Mouse (Mus musculus) heart, adult 9 months (tissue): ENCODE results near the gene Tcf20.
A peak's percentile ranks its signal among the peaks of the same experiment; 100 is the strongest.

Experiments used
- DNase-seq, 2 experiments: peaks; one replicate each; pipeline ENCODE4 v3.0.0; 2022; ENCODE audit warnings: low spot score in 2 of 2

The Tcf20 gene

GRCm38 (mm10) chr15:82958253-82958701 is 29.4 kb downstream of the Tcf20 start:
- no peak for DNase-seq

GRCm38 (mm10) chr15:82956721-82957120 is 31.0 kb downstream of the Tcf20 start:
- no peak for DNase-seq

- no peak for DNase-seq
Measured at GRCm38 (mm10) chr15:82956310-82956709, 31.4 kb downstream of the Tcf20 start.

- DNase-seq, result no peak
Measured at GRCm38 (mm10) chr15:82955286-82955685, 32.4 kb downstream of the Tcf20 start.

- DNase-seq, result no peak
Measured at GRCm38 (mm10) chr15:82954034-82954433, 33.6 kb downstream of the Tcf20 start.

GRCm38 (mm10) chr15:82953096-82953495 is 34.6 kb downstream of the Tcf20 start:
- DNase-seq, result no peak

GRCm38 (mm10) chr15:82952292-82952705 is 35.4 kb downstream of the Tcf20 start:
- no peak for DNase-seq

GRCm38 (mm10) chr15:82950246-82950645 is 37.4 kb downstream of the Tcf20 start:
- no peak for DNase-seq

- no peak for DNase-seq
Measured at GRCm38 (mm10) chr15:82947431-82947830, 40.2 kb downstream of the Tcf20 start.

- DNase-seq, result no peak
Measured at GRCm38 (mm10) chr15:82944479-82945195, 43.0 kb downstream of the Tcf20 start.

- DNase-seq, result no peak
Measured at GRCm38 (mm10) chr15:82941733-82942132, 45.9 kb downstream of the Tcf20 start.

- DNase-seq, result no peak
Measured at GRCm38 (mm10) chr15:82940494-82941214, 47.0 kb downstream of the Tcf20 start.

GRCm38 (mm10) chr15:82938155-82938569 is 49.5 kb downstream of the Tcf20 start:
- peak in 1 of 2 experiments; percentile 15 for DNase-seq

GRCm38 (mm10) chr15:82937428-82937992 is 50.2 kb downstream of the Tcf20 start:
- no peak for DNase-seq

GRCm38 (mm10) chr15:82934971-82935370 is 52.7 kb downstream of the Tcf20 start:
- no peak for DNase-seq

GRCm38 (mm10) chr15:82932936-82933650 is 54.6 kb downstream of the Tcf20 start:
- no peak for DNase-seq

- DNase-seq, result no peak
Measured at GRCm38 (mm10) chr15:82931436-82931835, 56.2 kb downstream of the Tcf20 start.

GRCm38 (mm10) chr15:82929595-82929994 is 58.1 kb downstream of the Tcf20 start:
- no peak for DNase-seq

GRCm38 (mm10) chr15:82928844-82929243 is 58.8 kb downstream of the Tcf20 start:
- no peak for DNase-seq

GRCm38 (mm10) chr15:82928023-82928422 is 59.6 kb downstream of the Tcf20 start:
- DNase-seq, result no peak

GRCm38 (mm10) chr15:82927057-82927456 is 60.6 kb downstream of the Tcf20 start:
- no peak for DNase-seq
